26 mouse cellular contexts compared by ENCODE assay signal in genomic region chr7:111559011-111559410, GRCm38 (mm10).
A peak's percentile ranks its signal among the peaks of the same experiment; 100 is the strongest.
DNase-seq lines count a peak whose midpoint lies in the region; ATAC-seq and TF ChIP-seq lines count a peak whose summit lies in the region.
"Had no signal": no experiment of that assay in that cellular context is flagged by ENCODE, and none has a peak within 500 bp of the region (broad histone marks: within the 10 kb centered on the region; RNA-seq: fewer than 3 reads in every experiment).

No protein-coding gene starts in this region.

- H3K4me1 ChIP-seq in heart, embryonic 11.5 days (ENCODE audit: control insufficient read depth, insufficient read depth, low read length): no peaks in the 10 kb centered on the region
- H3K4me1 ChIP-seq in lung, embryonic 14.5 days (ENCODE audit: insufficient read depth): no peaks in the 10 kb centered on the region
- no peaks in the 10 kb centered on the region for H3K4me1 ChIP-seq in limb, embryonic 14.5 days (ENCODE audit: control insufficient read depth, insufficient read depth, low read length)
- no peaks in the 10 kb centered on the region for H3K4me1 ChIP-seq in stomach, postnatal 0 days (replicated peaks; ENCODE audit: control insufficient read depth, insufficient read depth)
- H3K4me1 ChIP-seq: embryonic facial prominence, embryonic 13.5 days; forebrain, embryonic 12.5 days; intestine, embryonic 15.5 days; limb, embryonic 13.5 days; liver, embryonic 13.5 days; megakaryocyte, embryonic 14.5 days; neural tube, embryonic 15.5 days had no signal

- no peak overlapping the region for H3K4me3 ChIP-seq in heart, embryonic 11.5 days (ENCODE audit: low read depth, low read length)
- no peak overlapping the region for H3K4me3 ChIP-seq in lung, embryonic 14.5 days (ENCODE audit: low read depth, low read length)
- H3K4me3 ChIP-seq in limb, embryonic 14.5 days (replicated peaks; ENCODE audit: low read length): no peak overlapping the region
- H3K4me3 ChIP-seq in stomach, postnatal 0 days (ENCODE audit: low read depth, low read length): no peak overlapping the region
- H3K4me3 ChIP-seq: embryonic facial prominence, embryonic 13.5 days; erythroblast, embryonic 14.5 days; forebrain, embryonic 12.5 days; intestine, embryonic 15.5 days; limb, embryonic 13.5 days; liver, embryonic 13.5 days; megakaryocyte, embryonic 14.5 days; neural tube, embryonic 15.5 days had no signal

- TF ChIP-seq EP300 in stomach, postnatal 0 days (optimal IDR thresholded peaks at IDR 0.05): no peak

- TF ChIP-seq CTCF in lung, embryonic 14.5 days (IDR thresholded peaks at IDR 0.05; ENCODE audit: low read depth): no peak
- TF ChIP-seq CTCF in stomach, postnatal 0 days (IDR thresholded peaks at IDR 0.05; ENCODE audit: low read depth): no peak

- WGBS in heart, embryonic 11.5 days (ENCODE audit: insufficient replicate concordance): 40% methylated on average over 3 of the region's 3 CpGs
- 38% methylated on average over 3 of the region's 3 CpGs for WGBS in lung, embryonic 14.5 days
- 32% methylated on average over 3 of the region's 3 CpGs for WGBS in limb, embryonic 14.5 days
- 37% methylated on average over 3 of the region's 3 CpGs for WGBS in stomach, postnatal 0 days

- no peak for ATAC-seq in heart, embryonic 11.5 days (replicated peaks; ENCODE audit: insufficient number of reproducible peaks, low FRiP score, low TSS enrichment)
- ATAC-seq in lung, embryonic 14.5 days (ENCODE audit: insufficient read depth): no peak
- ATAC-seq in limb, embryonic 14.5 days (ENCODE audit: low FRiP score, low read depth): no peak
- no peak for ATAC-seq in stomach, postnatal 0 days (ENCODE audit: low FRiP score, low TSS enrichment)
- ATAC-seq: hindbrain, embryonic 16.5 days; intestine, embryonic 15.5 days had no signal

- H3K9me3 ChIP-seq in heart, embryonic 11.5 days (replicated peaks; ENCODE audit: control insufficient read depth, low read length): peaks cover 6% of the 10 kb centered on the region; the same call in 1 of the 2 replicates
- no peaks in the 10 kb centered on the region for H3K9me3 ChIP-seq in lung, embryonic 14.5 days (ENCODE audit: low read depth, low read length)
- no peaks in the 10 kb centered on the region for H3K9me3 ChIP-seq in limb, embryonic 14.5 days (ENCODE audit: control insufficient read depth, low read length)
- H3K9me3 ChIP-seq in stomach, postnatal 0 days (ENCODE audit: control insufficient read depth, low read length): no peaks in the 10 kb centered on the region
- H3K9me3 ChIP-seq: forebrain, embryonic 12.5 days; intestine, embryonic 15.5 days; liver, embryonic 13.5 days; neural tube, embryonic 15.5 days had no signal

- DNase-seq in heart, adult 11 months: peak; percentile 80
- DNase-seq in lung, embryonic 14.5 days: peak; percentile 74
- no peak for DNase-seq in lung, adult 18-20 months
- peak; percentile 50 for DNase-seq in embryo, embryonic 10 days (ENCODE audit: low spot score)
- DNase-seq in limb, embryonic 14.5 days (ENCODE audit: low spot score): peak; percentile 44
- no peak for DNase-seq in frontal cortex, postnatal 14 days (ENCODE audit: low spot score in 2 of 2)
- DNase-seq in stomach, postnatal 0 days (ENCODE audit: low spot score): no peak
- DNase-seq: adrenal gland, adult 2 months; cerebellum, adult 18-20 months; cerebellum, postnatal 25 days; gastrocnemius, postnatal 36 days; kidney, adult 8-10 months; liver, embryonic 13.5 days; midbrain, embryonic 14.5 days; right cerebral cortex, adult 18-20 months; right cerebral cortex, postnatal 4 days; thymus, postnatal 25 days had no signal

- H3K27me3 ChIP-seq in heart, embryonic 11.5 days (ENCODE audit: control insufficient read depth, insufficient read depth, low read length): no peaks in the 10 kb centered on the region
- no peaks in the 10 kb centered on the region for H3K27me3 ChIP-seq in lung, embryonic 14.5 days (ENCODE audit: insufficient read depth, low read length)
- no peaks in the 10 kb centered on the region for H3K27me3 ChIP-seq in limb, embryonic 14.5 days (ENCODE audit: control insufficient read depth, insufficient read depth, low read length)
- H3K27me3 ChIP-seq in stomach, postnatal 0 days (ENCODE audit: control insufficient read depth, insufficient read depth, low read length): no peaks in the 10 kb centered on the region
- H3K27me3 ChIP-seq: embryonic facial prominence, embryonic 13.5 days; forebrain, embryonic 12.5 days; intestine, embryonic 15.5 days; limb, embryonic 13.5 days; liver, embryonic 13.5 days; megakaryocyte, embryonic 14.5 days had no signal

- no peak for TF ChIP-seq POLR2A in limb, embryonic 14.5 days (IDR thresholded peaks at IDR 0.05; ENCODE audit: borderline replicate concordance, extremely low read depth, insufficient read depth, insufficient read length)

- H3K4me2 ChIP-seq in heart, embryonic 11.5 days: no peak overlapping the region
- H3K4me2 ChIP-seq in lung, embryonic 14.5 days: no peak overlapping the region
- no peak overlapping the region for H3K4me2 ChIP-seq in limb, embryonic 14.5 days (replicated peaks; ENCODE audit: low read depth, low read length, severe bottlenecking)
- no peak overlapping the region for H3K4me2 ChIP-seq in stomach, postnatal 0 days (replicated peaks; ENCODE audit: low read depth)
- H3K4me2 ChIP-seq: embryonic facial prominence, embryonic 13.5 days; forebrain, embryonic 12.5 days; intestine, embryonic 15.5 days; limb, embryonic 13.5 days; liver, embryonic 13.5 days; neural tube, embryonic 15.5 days had no signal

- no peak overlapping the region for H3K27ac ChIP-seq in heart, embryonic 11.5 days (ENCODE audit: low read depth, low read length)
- H3K27ac ChIP-seq in lung, embryonic 14.5 days (ENCODE audit: low read depth): no peak overlapping the region
- H3K27ac ChIP-seq in limb, embryonic 14.5 days (replicated peaks; ENCODE audit: low read depth, low read length): no peak overlapping the region
- H3K27ac ChIP-seq in stomach, postnatal 0 days (replicated peaks): no peak overlapping the region
- H3K27ac ChIP-seq: embryonic facial prominence, embryonic 13.5 days; forebrain, embryonic 12.5 days; intestine, embryonic 15.5 days; limb, embryonic 13.5 days; liver, embryonic 13.5 days; neural tube, embryonic 15.5 days had no signal

- no peak overlapping the region for H3K9ac ChIP-seq in heart, embryonic 11.5 days (ENCODE audit: low read depth, low read length)
- H3K9ac ChIP-seq in lung, embryonic 14.5 days: no peak overlapping the region
- H3K9ac ChIP-seq in limb, embryonic 14.5 days (ENCODE audit: low read depth, low read length, severe bottlenecking): no peak overlapping the region
- no peak overlapping the region for H3K9ac ChIP-seq in stomach, postnatal 0 days (ENCODE audit: low read length)
- H3K9ac ChIP-seq: embryonic facial prominence, embryonic 13.5 days; forebrain, embryonic 12.5 days; intestine, embryonic 15.5 days; limb, embryonic 13.5 days; liver, embryonic 13.5 days; neural tube, embryonic 15.5 days had no signal

- no peaks in the 10 kb centered on the region for H3K36me3 ChIP-seq in heart, embryonic 11.5 days (ENCODE audit: control insufficient read depth, insufficient read depth, low read length)
- no peaks in the 10 kb centered on the region for H3K36me3 ChIP-seq in lung, embryonic 14.5 days (ENCODE audit: insufficient read depth)
- H3K36me3 ChIP-seq in limb, embryonic 14.5 days (ENCODE audit: control insufficient read depth, insufficient read depth, low read length): no peaks in the 10 kb centered on the region
- no peaks in the 10 kb centered on the region; the same call in 1 of the 2 replicates for H3K36me3 ChIP-seq in stomach, postnatal 0 days (ENCODE audit: control insufficient read depth, insufficient read depth, low read length)
- H3K36me3 ChIP-seq: embryonic facial prominence, embryonic 13.5 days; forebrain, embryonic 12.5 days; intestine, embryonic 15.5 days; limb, embryonic 13.5 days; liver, embryonic 13.5 days; neural tube, embryonic 15.5 days had no signal

Comparison
In these comparisons a context has a peak if more than half of its experiments do, and no peak if none do; other contexts are left out.
1. DNase-seq: peak in heart, adult 11 months (single experiment), lung, embryonic 14.5 days (single experiment), embryo, embryonic 10 days (single experiment) and limb, embryonic 14.5 days (single experiment); none in lung, adult 18-20 months (0 of 2), frontal cortex, postnatal 14 days (0 of 2) and stomach, postnatal 0 days (single experiment).